Mouse (Mus musculus): ENCODE measurements around the gene Fyn. TPM values are rescaled to one million over a fixed set of nuclear protein-coding genes. Genes with fewer than 3 reads are reported as not detected.

The Fyn gene
- total and polyA plus RNA-seq, 3 experiments, result 14.9 to 42.4 (median 19.9) TPM

DNA sequence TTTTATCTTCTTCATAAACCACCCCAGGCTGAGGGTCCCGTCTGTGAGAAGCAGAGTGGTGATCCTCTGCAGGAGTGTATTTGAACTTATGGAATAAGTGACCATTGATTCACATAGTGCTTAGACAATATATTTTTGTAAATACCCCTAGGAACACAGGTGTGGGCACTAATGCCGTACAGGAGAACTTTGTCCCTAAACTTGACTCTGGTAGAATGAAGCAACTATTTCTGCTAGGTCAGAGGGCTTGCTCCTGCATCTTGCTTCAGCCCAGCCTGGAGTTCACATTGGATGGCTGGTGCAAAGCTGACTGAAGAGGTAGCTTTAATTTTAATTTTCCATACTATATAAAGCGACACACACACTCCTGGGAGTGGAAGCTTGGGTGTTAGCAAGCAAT, 119.9 kb downstream of the Fyn start:
- Histone ChIP-seq H3K9me3 (replicated peaks; ENCODE audit: low read length) (peaks cover 3% of the 10 kb centered on the region), H3K79me2 (replicated peaks; ENCODE audit: control insufficient read depth, extremely low read depth, insufficient read depth, poor library complexity, severe bottlenecking) (no peaks in the 10 kb centered on the region), H3K4me3 (replicated peaks in 1 of 3; ENCODE audit: low read depth in 2 of 3, low read length in 2 of 3, poor library complexity in 1 of 3) (no peak overlapping the region), H3K4me1 (ENCODE audit: control insufficient read depth in 1 of 2, insufficient read depth in 2 of 2) (peaks cover 8 to 60% of the 10 kb centered on the region in 2 experiments), H3K27ac (ENCODE audit: insufficient read depth, low read depth) (no peak overlapping the region), H3K36me3 (replicated peaks in 1 of 2; ENCODE audit: control insufficient read depth in 1 of 2, insufficient read depth in 1 of 2, low read length in 1 of 2) (peaks cover 0 to 32% of the 10 kb centered on the region in 2 experiments), H3K4me2 (ENCODE audit: insufficient read depth, low read depth, poor library complexity, severe bottlenecking) (no peak overlapping the region), H3K27me3 (replicated peaks) (no peaks in the 10 kb centered on the region), H3K9ac (ENCODE audit: insufficient read depth, low read depth) (no peak overlapping the region)
- DNase-seq (ENCODE audit: extremely low read depth), result no peak
- dilution Hi-C loops (cut with MboI; ENCODE audit: extremely low pct_ligation_motif_present, extremely low pct_unique_long_range_greater_than_20kb, low sequenced_read_pairs) (no loop called here), in situ Hi-C loops (cut with MboI; ENCODE audit: low pct_ligation_motif_present, low pct_unique_long_range_greater_than_20kb, low sequenced_read_pairs) (no loop called here)
- no peak for TF ChIP-seq CHD2 (IDR thresholded peaks at IDR 0.05; ENCODE audit: low read length)
- TF ChIP-seq POLR2A (IDR thresholded peaks at IDR 0.05; ENCODE audit: low read depth, low read length), result no peak
- no peak for TF ChIP-seq ZNF384 (IDR thresholded peaks at IDR 0.05; ENCODE audit: low read depth, low read length)
- TF ChIP-seq TBP (conservative IDR thresholded peaks at IDR 0.05; ENCODE audit: low read depth, low read length), result no peak
- no peak for TF ChIP-seq BHLHE40 (IDR thresholded peaks at IDR 0.05; ENCODE audit: low read depth, low read length)
- TF ChIP-seq ZKSCAN1 (IDR thresholded peaks at IDR 0.05; ENCODE audit: borderline replicate concordance, low read depth, low read length), result no peak
- TF ChIP-seq JUN (IDR thresholded peaks at IDR 0.05; ENCODE audit: insufficient read depth, low read depth, low read length), result no peak
- TF ChIP-seq UBTF (IDR thresholded peaks at IDR 0.05; ENCODE audit: low read depth, low read length), result no peak
- no peak for TF ChIP-seq SIN3A (IDR thresholded peaks at IDR 0.05; ENCODE audit: low read length)
- no peak for TF ChIP-seq ZMIZ1 (IDR thresholded peaks at IDR 0.05; ENCODE audit: low read depth, low read length)
- no peak for TF ChIP-seq MEF2A (IDR thresholded peaks at IDR 0.05; ENCODE audit: borderline replicate concordance, low read depth, low read length)
- TF ChIP-seq ELF1 (IDR thresholded peaks at IDR 0.05; ENCODE audit: low read depth, low read length), result no peak
- TF ChIP-seq MXI1 (IDR thresholded peaks at IDR 0.05; ENCODE audit: low read depth, low read length), result no peak
- no peak for TF ChIP-seq CHD1 (IDR thresholded peaks at IDR 0.05; ENCODE audit: low read depth, low read length)

DNA sequence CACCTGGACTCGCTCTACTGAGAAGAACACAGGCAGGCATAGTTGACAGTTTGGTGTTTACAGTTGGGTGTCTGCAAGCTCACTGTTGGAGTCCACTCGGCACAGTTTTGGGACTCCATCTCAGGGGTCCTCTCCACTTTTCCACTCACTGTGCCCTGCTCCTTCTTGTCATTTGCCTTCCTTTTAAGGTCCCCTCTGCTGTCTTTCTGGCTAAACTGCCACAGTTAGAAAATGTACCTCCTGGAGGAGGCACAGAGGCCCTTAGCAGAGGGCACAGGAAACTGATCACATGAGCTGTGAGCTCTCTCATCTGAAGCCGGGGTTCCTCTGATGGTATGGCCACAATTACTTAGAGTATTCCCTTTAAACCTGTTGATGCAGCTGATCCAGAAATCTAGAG, 120.3 kb downstream of the Fyn start:
- no peak overlapping the region for H3K27ac ChIP-seq (ENCODE audit: insufficient read depth, low read depth)
- no peak overlapping the region for H3K4me3 ChIP-seq (replicated peaks in 1 of 3; ENCODE audit: low read depth in 2 of 3, low read length in 2 of 3, poor library complexity in 1 of 3)
- in situ Hi-C loops (cut with MboI; ENCODE audit: low pct_ligation_motif_present, low pct_unique_long_range_greater_than_20kb, low sequenced_read_pairs), result no loop called here
- TF ChIP-seq ZKSCAN1 (IDR thresholded peaks at IDR 0.05; ENCODE audit: borderline replicate concordance, low read depth, low read length) (no peak), PAX5 (IDR thresholded peaks at IDR 0.05; ENCODE audit: low read length) (no peak), IRF4 (IDR thresholded peaks at IDR 0.05; ENCODE audit: low read depth, low read length) (no peak), BHLHE40 (IDR thresholded peaks at IDR 0.05; ENCODE audit: low read depth, low read length) (no peak), RAD21 (IDR thresholded peaks at IDR 0.05; ENCODE audit: low read depth, low read length) (no peak), NELFE (IDR thresholded peaks at IDR 0.05; ENCODE audit: low read depth, low read length) (no peak), CTCF (conservative IDR thresholded peaks at IDR 0.05 in 1 of 2, IDR thresholded peaks at IDR 0.05 in 1 of 2; ENCODE audit: low read depth in 2 of 2, low read length in 2 of 2) (no peak), MAZ (IDR thresholded peaks at IDR 0.05; ENCODE audit: low read depth, low read length) (no peak), ETS1 (conservative IDR thresholded peaks at IDR 0.05; ENCODE audit: low read depth, low read length) (no peak), ZNF384 (IDR thresholded peaks at IDR 0.05; ENCODE audit: low read depth, low read length) (no peak), MXI1 (IDR thresholded peaks at IDR 0.05; ENCODE audit: low read depth, low read length) (no peak)
- DNase-seq (ENCODE audit: extremely low read depth), result no peak
- H3K4me1 ChIP-seq (ENCODE audit: control insufficient read depth in 1 of 2, insufficient read depth in 2 of 2), result peaks cover 8 to 64% of the 10 kb centered on the region in 2 experiments
- no peaks in the 10 kb centered on the region for H3K27me3 ChIP-seq (replicated peaks)
- no peaks in the 10 kb centered on the region for H3K79me2 ChIP-seq (replicated peaks; ENCODE audit: control insufficient read depth, extremely low read depth, insufficient read depth, poor library complexity, severe bottlenecking)
- no peak overlapping the region for H3K9ac ChIP-seq (ENCODE audit: insufficient read depth, low read depth)
- H3K36me3 ChIP-seq (replicated peaks in 1 of 2; ENCODE audit: control insufficient read depth in 1 of 2, insufficient read depth in 1 of 2, low read length in 1 of 2), result peaks cover 0 to 31% of the 10 kb centered on the region in 2 experiments
- dilution Hi-C loops (cut with MboI; ENCODE audit: extremely low pct_ligation_motif_present, extremely low pct_unique_long_range_greater_than_20kb, low sequenced_read_pairs), result no loop called here
- H3K4me2 ChIP-seq (ENCODE audit: insufficient read depth, low read depth, poor library complexity, severe bottlenecking), result no peak overlapping the region
- peaks cover 3% of the 10 kb centered on the region for H3K9me3 ChIP-seq (replicated peaks; ENCODE audit: low read length)
